Mouse (Mus musculus) hindbrain, embryonic 16.5 days (tissue): ENCODE results near the gene Trmt5. TPM values are rescaled to one million over a fixed set of nuclear protein-coding genes. Genes with fewer than 3 reads are reported as not detected.

Experiments
- ATAC-seq: fragments of 200-750 bp; cut with Nextera tagmentation; 2 replicates; pipeline ENCODE4 v1.8.0; 2017; ENCODE audit warnings: moderate TSS enrichment, moderate library complexity
- H3K27ac ChIP-seq: fragments of 300-500 bp; sonication (generic); 2 replicates; pipeline ENCODE4 v1.5.1; 2014; ENCODE audit warnings: low read depth, mild to moderate bottlenecking, control low read depth, low read length, moderate library complexity
- H3K27me3 ChIP-seq: fragments of 300-500 bp; sonication (generic); replicated peaks from 2 replicates; pipeline ENCODE4 v1.6.1; 2014; ENCODE audit warnings: low read length; ENCODE audit not compliant: control insufficient read depth, insufficient read depth
- H3K36me3 ChIP-seq: fragments of 300-500 bp; sonication (generic); 2 replicates; pipeline ENCODE4 v1.6.1; 2014; ENCODE audit warnings: mild to moderate bottlenecking, low read length, moderate library complexity, mixed read lengths; ENCODE audit not compliant: control insufficient read depth, insufficient read depth
- H3K4me1 ChIP-seq: fragments of 300-500 bp; sonication (generic); 2 replicates; pipeline ENCODE4 v1.6.1; 2014; ENCODE audit warnings: low read depth, low read length; ENCODE audit not compliant: control insufficient read depth, insufficient read depth
- H3K4me2 ChIP-seq: fragments of 300-500 bp; sonication (generic); 2 replicates; pipeline ENCODE4 v1.6.1; 2014; ENCODE audit warnings: mild to moderate bottlenecking, low read length, control low read depth, moderate library complexity
- H3K4me3 ChIP-seq: fragments of 300-500 bp; sonication (generic); 2 replicates; pipeline ENCODE4 v1.5.1; 2014; ENCODE audit warnings: mild to moderate bottlenecking, low read length, control low read depth, moderate library complexity
- H3K9ac ChIP-seq: fragments of 300-500 bp; sonication (generic); 2 replicates; pipeline ENCODE4 v1.6.1; 2014; ENCODE audit warnings: low read depth, mild to moderate bottlenecking, control low read depth, low read length, moderate library complexity
- H3K9me3 ChIP-seq: fragments of 300-500 bp; sonication (generic); 2 replicates; pipeline ENCODE4 v1.6.1; 2014; ENCODE audit warnings: mild to moderate bottlenecking, low read length, moderate library complexity; ENCODE audit not compliant: control insufficient read depth
- WGBS: fragments of 180-500 bp; shearing (Covaris S2); extraction: QIAGEN DNeasy Blood & Tissue Kit; methylation state at CpG from one replicate; pipeline ENCODE4 v1.1.7; 2014; 5-methylcytosine and 5-hydroxymethylcytosine counted together
- polyA plus RNA-seq: library from polyadenylated mRNA; unstranded; fragments of >200 nt; fragmentation: Nextera tagmentation; extraction: Ambion mirVana; gene quantifications from 2 replicates; pipeline ENCODE4 v1.2.1, GENCODE M21; 2015

Gene Trmt5
- polyA plus RNA-seq, 1 experiment from 2014 or later, result 14.9 TPM

GRCm38 (mm10) chr12:73259269-73259668 lies 27.2 kb downstream of the Trmt5 start:
- Histone ChIP-seq H3K27me3 (no peaks in the 10 kb centered on the region), H3K27ac (no peak overlapping the region), H3K4me2 (no peak overlapping the region), H3K9ac (no peak overlapping the region), H3K36me3 (no peaks in the 10 kb centered on the region), H3K9me3 (no peaks in the 10 kb centered on the region; the same call in 1 of the 2 replicates), H3K4me3 (no peak overlapping the region), H3K4me1 (no peaks in the 10 kb centered on the region)
- 96% methylated on average over 6 of the region's 6 CpGs for WGBS
- ATAC-seq, result no peak

GRCm38 (mm10) chr12:73255006-73255405 lies 31.5 kb downstream of the Trmt5 start:
- no peak overlapping the region for H3K4me2 ChIP-seq
- WGBS, result 65% methylated on average over 2 of the region's 2 CpGs

GRCm38 (mm10) chr12:73245687-73246086 lies 40.8 kb downstream of the Trmt5 start:
- no peak for ATAC-seq
- H3K27me3 ChIP-seq, result no peaks in the 10 kb centered on the region
- WGBS, result 77% methylated on average over 5 of the region's 5 CpGs
- no peak overlapping the region for H3K4me3 ChIP-seq
- H3K9ac ChIP-seq, result no peak overlapping the region
- H3K9me3 ChIP-seq, result no peaks in the 10 kb centered on the region
- H3K36me3 ChIP-seq, result no peaks in the 10 kb centered on the region
- no peaks in the 10 kb centered on the region; the same call in 1 of the 2 replicates for H3K4me1 ChIP-seq
- H3K4me2 ChIP-seq, result no peak overlapping the region
- H3K27ac ChIP-seq, result no peak overlapping the region

More at GRCm38 (mm10) chr12:73255006-73255405, 31.5 kb downstream of the Trmt5 start:
- H3K9me3 ChIP-seq, result no peaks in the 10 kb centered on the region
- no peaks in the 10 kb centered on the region for H3K36me3 ChIP-seq
- H3K4me1 ChIP-seq, result no peaks in the 10 kb centered on the region
- H3K9ac ChIP-seq, result no peak overlapping the region
- no peak overlapping the region for H3K4me3 ChIP-seq
- no peak for ATAC-seq
- H3K27me3 ChIP-seq, result no peaks in the 10 kb centered on the region
- no peak overlapping the region for H3K27ac ChIP-seq

- no peak overlapping the region for H3K27ac ChIP-seq
- peak; percentile 84 for ATAC-seq
- no peaks in the 10 kb centered on the region for H3K27me3 ChIP-seq
- H3K9ac ChIP-seq, result no peak overlapping the region
- no peak overlapping the region for H3K4me2 ChIP-seq
- no peaks in the 10 kb centered on the region; the same call in 1 of the 2 replicates for H3K4me1 ChIP-seq
- WGBS, result 36% methylated on average over 10 of the region's 10 CpGs
- H3K9me3 ChIP-seq, result no peaks in the 10 kb centered on the region
- no peaks in the 10 kb centered on the region for H3K36me3 ChIP-seq
- no peak overlapping the region for H3K4me3 ChIP-seq
These were observed 44.5 kb downstream of the Trmt5 start for GRCm38 (mm10) chr12:73241960-73242359.

- no peak overlapping the region for H3K9ac ChIP-seq
- H3K4me1 ChIP-seq, result no peaks in the 10 kb centered on the region
- no peak overlapping the region for H3K4me2 ChIP-seq
- no peaks in the 10 kb centered on the region for H3K9me3 ChIP-seq
- H3K4me3 ChIP-seq, result no peak overlapping the region
- no peaks in the 10 kb centered on the region for H3K36me3 ChIP-seq
- H3K27ac ChIP-seq, result no peak overlapping the region
- 80% methylated on average over 2 of the region's 2 CpGs for WGBS
- ATAC-seq, result no peak
- no peaks in the 10 kb centered on the region for H3K27me3 ChIP-seq
These were observed 53.9 kb downstream of the Trmt5 start for GRCm38 (mm10) chr12:73232586-73232985.

- H3K27me3 ChIP-seq, result no peaks in the 10 kb centered on the region
- no peaks in the 10 kb centered on the region for H3K4me1 ChIP-seq
- H3K36me3 ChIP-seq, result no peaks in the 10 kb centered on the region
- no peak overlapping the region for H3K4me2 ChIP-seq
- no peak overlapping the region for H3K27ac ChIP-seq
- H3K9ac ChIP-seq, result no peak overlapping the region
- H3K4me3 ChIP-seq, result no peak overlapping the region
- no peaks in the 10 kb centered on the region for H3K9me3 ChIP-seq
- no peak for ATAC-seq
These were observed 55.0 kb downstream of the Trmt5 start for GRCm38 (mm10) chr12:73231552-73231951.

- no peak overlapping the region for H3K9ac ChIP-seq
- ATAC-seq, result no peak
- no peaks in the 10 kb centered on the region for H3K4me1 ChIP-seq
- H3K27ac ChIP-seq, result no peak overlapping the region
- H3K9me3 ChIP-seq, result no peaks in the 10 kb centered on the region
- no peaks in the 10 kb centered on the region for H3K27me3 ChIP-seq
- H3K4me2 ChIP-seq, result no peak overlapping the region
- no peaks in the 10 kb centered on the region for H3K36me3 ChIP-seq
- H3K4me3 ChIP-seq, result no peak overlapping the region
These were observed 56.3 kb downstream of the Trmt5 start for GRCm38 (mm10) chr12:73230196-73230595.

Other genes starting within 250 kb of the Trmt5 start
- gene Six1, start 232.8 kb downstream of the Trmt5 start, polyA plus RNA-seq, result 0.58 and 1.5 TPM in 2 replicates
- gene Six4, start 173.3 kb downstream of the Trmt5 start, polyA plus RNA-seq, result 0.24 and 0.47 TPM in 2 replicates
- gene Mnat1, start 163.0 kb downstream of the Trmt5 start, polyA plus RNA-seq, result 16.2 and 17.4 TPM in 2 replicates
- gene Slc38a6, start 69 bp upstream of the Trmt5 start, polyA plus RNA-seq, result 8.5 and 11.1 TPM in 2 replicates